Mouse (Mus musculus): ENCODE measurements around the gene Crip1.

DNA sequence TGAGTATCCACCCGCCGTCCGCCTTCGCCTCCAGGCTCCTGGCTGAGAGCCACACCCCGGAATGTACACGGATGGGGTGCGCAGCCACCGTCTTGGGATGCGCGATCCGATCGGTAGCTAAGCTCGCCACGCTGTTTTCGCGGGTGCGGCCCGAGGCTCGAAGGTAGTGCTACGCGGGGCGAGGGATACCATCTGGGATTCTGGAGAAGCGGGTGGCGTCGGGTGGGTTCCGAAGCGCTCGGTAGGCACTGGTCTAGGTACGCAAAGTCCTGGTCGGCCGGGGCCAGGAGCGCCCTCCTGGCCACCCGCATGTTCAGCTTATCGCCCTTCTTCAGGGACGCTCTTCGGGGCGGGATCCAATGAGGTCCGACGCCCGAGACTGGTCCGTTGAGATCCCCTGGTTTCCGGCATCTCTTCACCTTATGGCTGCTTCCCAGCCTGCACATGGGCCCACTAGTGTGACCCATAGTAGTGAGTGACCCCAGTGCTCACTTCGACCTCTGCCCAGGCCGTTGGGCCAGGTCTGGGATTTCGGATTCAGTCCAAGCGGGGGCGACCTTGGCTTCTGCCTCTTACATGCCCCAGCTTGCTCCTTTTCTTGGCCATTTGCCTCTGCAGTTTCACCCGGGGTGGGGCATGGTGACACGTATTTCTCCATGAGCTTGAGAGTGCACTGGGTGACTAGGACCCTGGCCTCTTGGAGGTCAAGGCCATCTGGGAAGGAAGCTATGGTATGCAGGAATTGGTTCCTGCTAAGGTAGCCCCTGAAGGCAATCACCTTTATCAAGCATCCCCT, 5.3 kb upstream of the Crip1 start:
- TF ChIP-seq CTCF (IDR thresholded peaks at IDR 0.05; ENCODE audit: borderline replicate concordance, extremely low read depth, insufficient read depth, insufficient read length), result no peak
- no peak for TF ChIP-seq POLR2A (IDR thresholded peaks at IDR 0.05; ENCODE audit: borderline replicate concordance, extremely low read depth, insufficient read depth, insufficient read length, poor library complexity, severe bottlenecking)

All from brain, embryonic 14.5 days (tissue).